8 mouse cellular contexts compared by ENCODE assay signal in genomic region chr4:151108028-151108771, GRCm38 (mm10). TPM values are rescaled to one million over a fixed set of nuclear protein-coding genes. Genes with fewer than 3 reads are reported as not detected.
A peak's percentile ranks its signal among the peaks of the same experiment; 100 is the strongest.
DNase-seq lines count a peak whose midpoint lies in the region; ATAC-seq lines count a peak whose summit lies in the region.

No protein-coding gene starts in this region.

- peak overlapping the region; percentile 53 for H3K9ac ChIP-seq in lung, embryonic 15.5 days

- peaks cover 36% of the 10 kb centered on the region for H3K27me3 ChIP-seq in hindbrain, embryonic 10.5 days (ENCODE audit: insufficient read depth, poor library complexity, severe bottlenecking)
- peaks cover 64% of the 10 kb centered on the region for H3K27me3 ChIP-seq in lung, embryonic 15.5 days

- H3K9me3 ChIP-seq in hindbrain, embryonic 10.5 days, result no peaks in the 10 kb centered on the region
- no peaks in the 10 kb centered on the region for H3K9me3 ChIP-seq in lung, embryonic 15.5 days

- H3K27ac ChIP-seq in hindbrain, embryonic 10.5 days, result peak overlapping the region; percentile 97
- no peak overlapping the region for H3K27ac ChIP-seq in lung, embryonic 15.5 days

- ATAC-seq in lung, embryonic 15.5 days (ENCODE audit: borderline replicate concordance, extremely low read depth, low FRiP score, low TSS enrichment), result peak; percentile 98

- peaks cover 44% of the 10 kb centered on the region for H3K4me1 ChIP-seq in hindbrain, embryonic 10.5 days (replicated peaks)
- H3K4me1 ChIP-seq in lung, embryonic 15.5 days, result peaks cover 16% of the 10 kb centered on the region

- WGBS in hindbrain, embryonic 10.5 days, result under 1% methylated on average over 101 of the region's 101 CpGs
- under 1% methylated on average over 100 of the region's 101 CpGs for WGBS in lung, embryonic 15.5 days

- 0 out of 2 replicates have a peak, but pooled peaks cover 5% of the 10 kb centered on the region for H3K36me3 ChIP-seq in hindbrain, embryonic 10.5 days
- no peaks in the 10 kb centered on the region for H3K36me3 ChIP-seq in lung, embryonic 15.5 days

- peak overlapping the region; percentile 99 for H3K4me2 ChIP-seq in lung, embryonic 15.5 days

- peak; percentile 95 for DNase-seq in Muller cell, postnatal 12 days (ENCODE audit: inconsistent ontology term)
- DNase-seq in cerebellum, adult 9-10 months, result peak; percentile 90
- DNase-seq in frontal cortex, postnatal 10 days (ENCODE audit: low spot score in 2 of 2), result peak; percentile 81 to 87
- peak; percentile 95 for DNase-seq in hindbrain, embryonic 10.5 days (ENCODE audit: low spot score)
- DNase-seq in layer of hippocampus, postnatal 10 days (ENCODE audit: low spot score in 2 of 2), result peak; percentile 88 to 93
- peak; percentile 62 for DNase-seq in ovary, postnatal 10 days (ENCODE audit: low spot score)
- DNase-seq in thymus, adult 18-20 months, result peak; percentile 29 to 34

- peak overlapping the region; percentile 94 for H3K4me3 ChIP-seq in hindbrain, embryonic 10.5 days
- peak overlapping the region; percentile 64 for H3K4me3 ChIP-seq in lung, embryonic 15.5 days

RNA-seq across cellular contexts. Expression of gene Gm13090, which starts 18.8 kb away (rescaled TPM):
- not detected in 2 replicates for polyA plus RNA-seq in hindbrain, embryonic 10.5 days (2016; fragmentation: Nextera tagmentation; extraction: Ambion mirVana)
- total RNA-seq in layer of hippocampus, postnatal 10 days (2021), result not detected
- not detected in 2 replicates for polyA plus RNA-seq in lung, embryonic 15.5 days (2015; fragmentation: Nextera tagmentation; extraction: Ambion mirVana)

RNA-seq across cellular contexts. Expression of gene Vamp3, which starts 50.4 kb away (rescaled TPM):
- polyA plus RNA-seq in hindbrain, embryonic 10.5 days (2016; fragmentation: Nextera tagmentation; extraction: Ambion mirVana), result 105 and 123 TPM in 2 replicates
- 10 to 100 TPM; 33.0 to 35.5 TPM for total RNA-seq in layer of hippocampus, postnatal 10 days (2021)
- 125 and 131 TPM in 2 replicates for polyA plus RNA-seq in lung, embryonic 15.5 days (2015; fragmentation: Nextera tagmentation; extraction: Ambion mirVana)

Comparison
In these comparisons a context has a peak if more than half of its experiments do, and no peak if none do; other contexts are left out.
1. DNase-seq: peak in every context shown above with its lines; median percentile 95 in Muller cell, postnatal 12 days; 95 in hindbrain, embryonic 10.5 days; 90 in layer of hippocampus, postnatal 10 days; 90 in cerebellum, adult 9-10 months; 84 in frontal cortex, postnatal 10 days; 62 in ovary, postnatal 10 days; 32 in thymus, adult 18-20 months.